Mouse (Mus musculus) embryo, embryonic 11.5 days (tissue): ENCODE results near the gene Akap2.

ENCODE experiments used
- DNase-seq: peaks from one replicate; pipeline ENCODE4 v3.0.0-alpha.2; 2012; ENCODE audit warnings: low read depth, low spot score

Akap2 gene

GRCm38 (mm10) chr4:57755085-57755484, 37.6 kb downstream of the Akap2 start:
- DNase-seq: no peak

GRCm38 (mm10) chr4:57757997-57758396, 40.5 kb downstream of the Akap2 start:
- DNase-seq: no peak

GRCm38 (mm10) chr4:57762424-57762823, 45.0 kb downstream of the Akap2 start:
- DNase-seq: no peak

- DNase-seq: no peak
These were observed 46.9 kb downstream of the Akap2 start for GRCm38 (mm10) chr4:57764392-57764791.

GRCm38 (mm10) chr4:57764926-57765325, 47.5 kb downstream of the Akap2 start:
- DNase-seq: no peak

GRCm38 (mm10) chr4:57765806-57766205, 48.3 kb downstream of the Akap2 start:
- no peak for DNase-seq

GRCm38 (mm10) chr4:57769007-57769406, 51.5 kb downstream of the Akap2 start:
- DNase-seq: no peak

GRCm38 (mm10) chr4:57770185-57770823, 52.8 kb downstream of the Akap2 start:
- no peak for DNase-seq

- no peak for DNase-seq
These were observed 54.2 kb downstream of the Akap2 start for GRCm38 (mm10) chr4:57771558-57772219.

GRCm38 (mm10) chr4:57772851-57773510, 55.5 kb downstream of the Akap2 start:
- no peak for DNase-seq

- no peak for DNase-seq
These were observed 57.1 kb downstream of the Akap2 start for GRCm38 (mm10) chr4:57774517-57774916.

- DNase-seq: no peak
These were observed 58.1 kb downstream of the Akap2 start for GRCm38 (mm10) chr4:57775582-57775981.

GRCm38 (mm10) chr4:57780403-57780802, 62.9 kb downstream of the Akap2 start:
- no peak for DNase-seq

GRCm38 (mm10) chr4:57780833-57781641, 63.6 kb downstream of the Akap2 start:
- no peak for DNase-seq

- DNase-seq: no peak
These were observed 64.5 kb downstream of the Akap2 start for GRCm38 (mm10) chr4:57781994-57782393.

- no peak for DNase-seq
These were observed 65.3 kb downstream of the Akap2 start for GRCm38 (mm10) chr4:57782549-57783390.

- DNase-seq: no peak
These were observed 65.9 kb downstream of the Akap2 start for GRCm38 (mm10) chr4:57783391-57783770.

- DNase-seq: no peak
These were observed 66.6 kb downstream of the Akap2 start for GRCm38 (mm10) chr4:57783853-57784600.

- no peak for DNase-seq
These were observed 71.3 kb downstream of the Akap2 start for GRCm38 (mm10) chr4:57788709-57789108.

GRCm38 (mm10) chr4:57789118-57789517, 71.7 kb downstream of the Akap2 start:
- no peak for DNase-seq
